Mouse (Mus musculus) ZHBTc4 (cell line): ENCODE measurements around the gene D030056L22Rik.
A peak's percentile ranks its signal among the peaks of the same experiment; 100 is the strongest.

Experiments
- DNase-seq: peaks from one replicate; pipeline ENCODE4 v3.0.0-alpha.2; 2011; ENCODE audit warnings: low read depth, low spot score

The D030056L22Rik gene

DNA sequence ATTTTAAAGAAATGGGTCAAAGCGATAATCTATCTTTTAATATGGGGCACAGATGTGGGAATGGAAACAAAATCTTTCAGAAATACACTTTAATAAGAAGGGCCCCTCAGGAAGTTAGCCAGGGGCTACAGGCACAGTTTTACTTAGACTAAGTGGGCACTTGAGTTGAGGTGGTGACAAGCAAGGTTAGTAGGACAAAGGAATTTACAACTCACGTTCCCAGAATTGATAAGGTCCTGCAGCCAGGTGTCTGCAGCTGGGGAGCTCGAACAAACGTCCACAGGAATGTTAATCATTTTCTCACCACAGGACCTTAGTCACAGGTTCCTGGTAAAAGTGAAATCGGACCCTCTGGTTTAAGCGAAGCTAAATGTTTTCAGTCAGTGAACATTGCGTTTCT is 18.1 kb downstream of the D030056L22Rik start:
- peak; percentile 43 for DNase-seq

DNA sequence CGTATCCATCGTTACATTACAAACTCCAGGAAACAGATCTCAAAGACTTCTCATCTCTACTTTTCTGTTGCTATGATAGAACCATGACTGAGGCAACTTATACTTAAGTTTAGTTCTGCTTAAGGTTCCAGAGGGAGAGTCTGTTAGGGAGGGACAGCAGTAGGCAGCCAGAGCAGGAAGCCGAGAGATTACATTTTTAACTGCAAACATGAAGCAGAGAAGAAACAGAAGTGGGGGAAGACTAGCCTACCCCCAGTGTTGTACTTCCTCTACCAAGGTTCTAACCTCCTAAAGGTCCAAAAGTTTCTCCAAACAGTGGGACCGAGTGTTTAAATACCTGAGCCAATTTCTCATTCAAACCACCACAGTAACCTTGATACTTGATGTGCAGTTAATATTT is 22.9 kb downstream of the D030056L22Rik start:
- DNase-seq, result no peak

DNA sequence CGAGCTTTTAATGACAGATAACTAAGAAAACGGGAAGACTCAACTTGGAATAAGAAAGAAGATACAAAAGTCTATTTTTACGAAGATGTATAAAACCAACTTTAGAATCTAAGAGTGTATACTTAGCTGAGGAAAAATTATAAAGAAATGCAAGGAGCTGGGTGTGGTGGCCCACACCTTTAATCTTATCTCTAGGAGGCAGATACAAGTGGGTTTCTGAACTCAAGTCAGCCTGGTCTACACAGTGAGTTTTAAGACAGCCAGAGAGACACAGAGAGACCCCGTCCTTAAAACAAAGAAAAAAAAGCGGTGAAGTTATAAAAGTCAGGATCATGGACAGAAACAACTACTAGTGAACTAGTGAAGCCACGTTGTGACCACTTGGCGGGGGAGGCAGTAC is 26.2 kb downstream of the D030056L22Rik start:
- DNase-seq, result no peak

DNA sequence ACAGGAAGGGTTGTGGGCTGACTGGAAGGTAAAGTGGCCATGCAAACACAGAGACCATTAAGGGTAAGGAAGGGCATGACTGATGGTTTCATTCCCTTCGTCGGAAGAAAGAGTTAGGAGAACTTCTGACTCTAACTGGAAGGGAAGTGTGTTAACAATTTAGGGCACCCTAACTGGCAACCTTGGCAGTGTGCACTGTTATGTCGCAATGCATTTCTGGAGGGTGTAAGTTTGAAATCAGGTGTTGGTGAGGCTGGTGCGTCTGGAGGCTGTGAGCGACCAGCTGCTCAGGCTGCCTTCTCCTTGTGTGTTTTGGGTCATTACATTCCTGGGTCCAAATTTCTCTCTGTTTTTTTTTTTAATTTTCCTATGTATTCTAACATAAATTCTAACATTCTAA is 31.0 kb downstream of the D030056L22Rik start:
- DNase-seq, result no peak

DNA sequence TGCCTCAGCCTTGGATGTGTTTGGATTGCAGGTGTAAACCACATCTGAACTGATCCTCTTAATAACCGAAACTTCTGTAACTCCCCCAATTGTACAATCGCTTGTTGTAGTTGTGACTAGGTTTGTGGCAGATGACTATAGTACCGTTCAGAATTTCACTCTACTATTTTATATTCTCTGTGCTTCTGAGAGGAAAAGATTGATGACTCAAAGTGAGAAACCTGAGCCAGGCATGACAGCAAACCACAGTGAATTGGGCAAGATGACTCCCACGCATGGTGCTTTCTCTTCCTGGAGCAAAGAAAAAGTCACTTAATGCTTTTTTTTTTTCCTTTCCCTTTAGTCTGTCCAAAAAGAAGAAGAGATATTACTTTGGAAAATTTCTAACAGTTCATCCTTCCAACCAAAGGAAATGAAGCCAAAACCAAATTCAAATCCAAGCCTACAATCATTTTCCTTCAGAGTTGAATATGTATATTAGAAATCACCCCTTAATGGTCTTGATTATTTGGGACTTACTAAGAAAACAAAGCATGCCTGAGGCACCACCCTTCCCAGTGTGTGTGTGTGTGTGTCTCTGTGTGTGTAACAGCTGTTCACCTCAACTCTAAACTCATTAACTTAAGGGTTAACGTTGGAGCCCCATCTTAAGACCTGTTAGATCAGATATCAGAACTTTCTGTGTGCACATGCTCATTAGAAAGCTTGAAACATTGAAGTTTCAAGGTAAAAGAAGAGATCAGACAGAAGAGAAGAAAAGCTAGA is 33.8 kb downstream of the D030056L22Rik start:
- no peak for DNase-seq

DNA sequence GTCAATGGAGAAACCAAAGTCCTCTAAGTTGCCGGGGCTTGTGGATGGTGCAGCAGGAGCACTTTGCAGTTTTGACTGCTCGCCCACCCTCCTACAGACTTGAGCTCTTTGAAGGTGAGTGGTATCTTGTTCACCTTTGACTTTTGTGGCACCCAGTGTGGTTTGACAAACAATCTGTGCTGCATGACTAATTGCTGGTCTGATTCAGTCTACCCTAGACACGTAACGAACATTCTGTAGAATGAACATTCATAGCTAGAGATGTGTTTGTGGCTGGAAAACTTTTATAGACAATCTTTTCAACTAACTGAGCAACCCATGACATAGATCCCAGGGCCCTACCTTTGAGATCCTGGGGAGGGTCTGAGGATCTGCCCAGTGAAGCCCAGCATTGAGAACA is 34.4 kb downstream of the D030056L22Rik start:
- no peak for DNase-seq

DNA sequence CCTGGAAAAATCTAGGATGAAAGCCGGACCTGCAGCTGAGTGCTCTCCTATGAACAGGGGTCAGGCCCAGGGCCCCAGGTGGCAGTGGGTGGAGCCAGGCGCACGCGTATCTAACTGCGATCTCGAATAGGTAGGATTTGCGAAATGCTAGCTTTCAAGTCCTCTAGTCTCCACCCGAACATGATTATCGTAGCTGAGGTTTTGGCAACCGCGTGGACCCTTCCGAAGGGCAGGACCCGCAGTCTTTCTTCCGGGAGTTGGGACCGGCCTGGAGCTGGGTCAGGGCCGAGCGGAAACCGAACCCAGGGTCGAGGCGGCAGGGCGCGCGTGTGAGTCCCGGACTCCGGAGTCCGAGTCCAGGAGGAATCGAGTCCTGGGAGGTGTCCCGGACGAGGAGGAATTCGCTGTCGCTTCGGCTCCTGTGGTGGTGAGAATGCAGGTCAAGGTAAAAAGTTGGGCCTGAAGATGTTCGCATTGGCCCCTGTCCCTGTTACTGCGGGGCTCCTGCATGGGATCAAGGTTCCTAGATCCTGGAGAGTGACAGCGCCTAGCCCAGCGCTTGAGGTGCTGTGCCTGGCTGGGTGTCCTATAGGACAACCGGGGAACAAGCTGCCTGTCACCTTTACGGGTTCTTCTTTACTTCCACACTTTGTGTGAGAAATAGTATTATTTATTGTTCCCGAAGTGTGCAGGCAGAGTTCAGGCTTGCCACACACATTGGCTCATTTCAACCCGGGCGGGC is 36.8 kb downstream of the D030056L22Rik start, which contains the start of gene Trpm6:
Gene Trpm6 (plus strand): TSS at position 386 of the 742 bp plus-strand sequence.
- DNase-seq, result peak; percentile 52

DNA sequence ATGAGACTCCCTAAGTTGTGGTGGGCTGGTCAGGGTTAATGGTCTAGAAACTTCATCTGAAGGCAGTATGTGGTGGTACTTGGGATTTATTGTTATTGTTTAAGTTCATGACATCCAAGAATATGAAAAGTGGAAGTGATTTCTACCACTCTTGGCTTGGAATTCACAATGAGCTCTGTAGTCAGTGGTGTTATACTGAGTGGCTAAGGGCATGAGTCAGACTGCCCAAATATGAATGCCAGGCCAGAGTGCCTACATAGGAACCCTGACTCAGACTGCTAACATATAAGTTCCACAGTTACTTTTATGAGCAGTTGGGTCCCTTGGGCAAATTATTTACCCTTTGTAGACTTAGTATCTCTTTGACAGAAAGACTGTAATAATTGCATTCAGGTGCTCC is 44.2 kb downstream of the D030056L22Rik start:
- DNase-seq, result no peak

DNA sequence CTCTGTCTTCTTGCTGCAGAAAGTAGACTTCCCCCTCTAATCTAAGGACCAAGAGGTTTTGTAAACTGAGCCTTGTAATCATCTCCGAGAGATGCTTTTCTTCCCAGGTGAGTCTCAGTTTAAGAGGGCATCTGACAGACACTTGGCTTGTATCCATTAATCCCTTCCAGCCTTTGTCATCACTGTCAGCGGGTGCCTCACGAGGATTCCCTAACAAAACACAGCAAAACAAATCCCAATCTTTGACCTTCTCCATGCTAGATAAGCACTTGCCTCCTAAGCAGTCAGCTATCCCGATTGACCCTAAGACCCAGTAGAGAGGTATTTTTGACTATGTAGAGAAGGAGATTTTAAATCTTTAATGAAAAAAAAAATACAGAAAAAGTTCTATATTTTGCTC is 44.7 kb downstream of the D030056L22Rik start:
- DNase-seq, result no peak

DNA sequence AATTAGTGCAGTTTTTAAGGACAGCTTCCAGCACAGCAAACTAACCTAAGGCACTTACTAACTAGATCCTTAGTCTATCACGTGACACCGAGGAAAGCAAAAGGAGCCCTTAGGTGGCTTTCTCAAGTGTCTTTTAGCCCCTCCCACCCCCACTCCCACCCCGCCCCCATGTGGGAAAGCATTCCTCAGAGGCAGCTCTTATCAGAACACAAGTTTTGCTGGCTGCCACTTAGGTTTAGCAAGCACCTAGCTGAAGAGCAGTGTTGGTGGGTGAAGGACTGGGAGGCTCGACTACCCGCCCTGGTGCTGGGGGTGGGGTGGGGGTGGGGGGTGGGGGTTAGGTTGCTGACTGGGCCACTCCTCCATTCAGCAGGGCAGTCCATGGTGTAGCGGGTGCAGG is 45.3 kb downstream of the D030056L22Rik start:
- peak; percentile 80 for DNase-seq

DNA sequence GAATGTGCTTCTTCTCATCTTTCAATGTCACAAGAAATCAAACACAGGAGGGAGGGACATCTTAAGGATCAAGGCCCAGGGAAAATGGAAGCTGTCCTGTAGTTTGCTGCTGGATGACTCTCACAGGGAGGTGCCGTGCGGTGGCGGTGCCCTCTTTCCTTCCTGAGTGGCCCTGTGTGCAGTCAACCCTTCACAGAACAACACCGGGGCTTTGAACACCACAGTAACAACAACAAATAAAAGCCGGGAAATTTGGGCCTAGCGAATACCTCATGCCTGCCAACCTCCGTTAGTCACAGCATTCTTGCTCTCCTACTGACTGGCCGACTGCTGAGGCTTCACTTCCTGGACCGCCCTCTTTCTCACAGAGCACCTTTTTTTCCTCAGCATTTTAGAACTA is 45.9 kb downstream of the D030056L22Rik start:
- peak; percentile 12 for DNase-seq

DNA sequence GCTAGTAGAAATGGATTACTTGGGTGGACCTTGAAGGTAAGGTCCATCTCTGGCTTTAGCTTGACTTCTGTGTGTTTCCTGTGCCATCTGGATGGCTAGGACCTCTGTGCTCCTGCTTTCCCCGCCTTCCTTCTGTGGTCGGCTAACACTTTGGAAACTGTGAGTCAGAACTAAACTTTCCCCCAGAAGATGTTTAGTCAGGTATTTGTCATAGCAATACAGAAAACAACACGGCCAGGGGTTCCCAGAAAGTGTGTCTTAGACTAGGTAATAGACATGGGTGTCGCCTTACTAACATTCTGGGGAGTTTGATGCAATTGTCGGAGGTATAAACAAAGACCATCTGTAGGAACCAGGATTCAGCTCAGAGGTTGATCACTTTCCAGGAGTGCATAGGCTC is 53.4 kb downstream of the D030056L22Rik start:
- no peak for DNase-seq
